Mouse (Mus musculus): ENCODE data around the gene Psen1.

Gene Psen1

GRCm38 (mm10) chr12:83687934-83688315 lies at the start of gene Psen1:
Psen1 (plus strand) TSS chr12:83688152.
- in situ Hi-C loops (cut with MboI, MseI): loop anchor here (10.0 kb wide), 1 partner anchor 527 kb away; the partner anchor contains the start of gene Elmsan1

- in situ Hi-C loops (cut with MboI, MseI): loop anchor here (5.0 kb wide), 1 partner anchor 41 kb away; no protein-coding TSS in a partner anchor
Observed at GRCm38 (mm10) chr12:83641233-83641632, 46.7 kb upstream of the Psen1 start.

- in situ Hi-C loops (cut with MboI, MseI): loop anchor here (5.0 kb wide), 1 partner anchor 39 kb away; no protein-coding TSS in a partner anchor
Observed at GRCm38 (mm10) chr12:83643116-83643515, 44.8 kb upstream of the Psen1 start.

GRCm38 (mm10) chr12:83650346-83650745 lies 37.6 kb upstream of the Psen1 start:
- in situ Hi-C loops (cut with MboI, MseI): no loop called here

GRCm38 (mm10) chr12:83651414-83651813 lies 36.5 kb upstream of the Psen1 start:
- in situ Hi-C loops (cut with MboI, MseI): no loop called here

GRCm38 (mm10) chr12:83685466-83685865 lies 2.5 kb upstream of the Psen1 start:
- in situ Hi-C loops (cut with MboI, MseI): loop anchor here (10.0 kb wide), 1 partner anchor 529 kb away; the partner anchor contains the start of gene Elmsan1

GRCm38 (mm10) chr12:83686575-83687350 lies 1.2 kb upstream of the Psen1 start:
- in situ Hi-C loops (cut with MboI, MseI): loop anchor here (10.0 kb wide), 1 partner anchor 528 kb away; the partner anchor contains the start of gene Elmsan1

GRCm38 (mm10) chr12:83688316-83689086 lies 549 bp downstream of the Psen1 start:
- in situ Hi-C loops (cut with MboI, MseI): loop anchor here (10.0 kb wide), 1 partner anchor 526 kb away; the partner anchor contains the start of gene Elmsan1

GRCm38 (mm10) chr12:83689087-83689432 lies 1.1 kb downstream of the Psen1 start:
- in situ Hi-C loops (cut with MboI, MseI): loop anchor here (10.0 kb wide), 1 partner anchor 526 kb away; the partner anchor contains the start of gene Elmsan1

- in situ Hi-C loops (cut with MboI, MseI): no loop called here
Observed at GRCm38 (mm10) chr12:83694011-83694410, 6.1 kb downstream of the Psen1 start.

- in situ Hi-C loops (cut with MboI, MseI): no loop called here
Observed at GRCm38 (mm10) chr12:83694669-83695068, 6.7 kb downstream of the Psen1 start.

GRCm38 (mm10) chr12:83698637-83699036 lies 10.7 kb downstream of the Psen1 start:
- in situ Hi-C loops (cut with MboI, MseI): no loop called here

- in situ Hi-C loops (cut with MboI, MseI): no loop called here
Observed at GRCm38 (mm10) chr12:83701608-83702007, 13.7 kb downstream of the Psen1 start.

- in situ Hi-C loops (cut with MboI, MseI): no loop called here
Observed at GRCm38 (mm10) chr12:83702796-83703195, 14.8 kb downstream of the Psen1 start.

GRCm38 (mm10) chr12:83706951-83707350 lies 19.0 kb downstream of the Psen1 start:
- in situ Hi-C loops (cut with MboI, MseI): no loop called here

GRCm38 (mm10) chr12:83708160-83709092 lies 20.5 kb downstream of the Psen1 start:
- in situ Hi-C loops (cut with MboI, MseI): no loop called here

- in situ Hi-C loops (cut with MboI, MseI): no loop called here
Observed at GRCm38 (mm10) chr12:83709934-83710333, 22.0 kb downstream of the Psen1 start.

GRCm38 (mm10) chr12:83713749-83714148 lies 25.8 kb downstream of the Psen1 start:
- in situ Hi-C loops (cut with MboI, MseI): no loop called here

GRCm38 (mm10) chr12:83716416-83717184 lies 28.6 kb downstream of the Psen1 start:
- in situ Hi-C loops (cut with MboI, MseI): no loop called here

- in situ Hi-C loops (cut with MboI, MseI): no loop called here
Observed at GRCm38 (mm10) chr12:83719431-83719830, 31.5 kb downstream of the Psen1 start.
